Mouse (Mus musculus) bone marrow macrophage, adult 2 months (primary cell): ENCODE measurements at regions not wholly inside any gene's neighbourhood (a gene's known extent, or its start where the extent isn't known, plus 50 kb on each side); places are given as distances from the start of the nearest gene placed in this dataset.

ENCODE experiments used
- CTCF ChIP-seq: IDR thresholded peaks from 2 replicates; pipeline ENCODE4 v1.5.1; 2012; ENCODE audit warnings: low read depth, mild to moderate bottlenecking, low read length, moderate library complexity
- POLR2A ChIP-seq: IDR thresholded peaks from 2 replicates; pipeline ENCODE4 v1.6.1; 2012; ENCODE audit warnings: mild to moderate bottlenecking, low read depth, low read length, borderline replicate concordance

- TF ChIP-seq POLR2A (no peak), CTCF (no peak)
Observed at GRCm38 (mm10) chr10:39270406-39270805, 98.2 kb upstream of the Fyn start.
